Mouse (Mus musculus): ENCODE data around the gene Olfr324. TPM values are rescaled to one million over a fixed set of nuclear protein-coding genes. Genes with fewer than 3 reads are reported as not detected.

The Olfr324 gene
- polyA plus RNA-seq, 2 experiments from 2014 or later: not detected

DNA sequence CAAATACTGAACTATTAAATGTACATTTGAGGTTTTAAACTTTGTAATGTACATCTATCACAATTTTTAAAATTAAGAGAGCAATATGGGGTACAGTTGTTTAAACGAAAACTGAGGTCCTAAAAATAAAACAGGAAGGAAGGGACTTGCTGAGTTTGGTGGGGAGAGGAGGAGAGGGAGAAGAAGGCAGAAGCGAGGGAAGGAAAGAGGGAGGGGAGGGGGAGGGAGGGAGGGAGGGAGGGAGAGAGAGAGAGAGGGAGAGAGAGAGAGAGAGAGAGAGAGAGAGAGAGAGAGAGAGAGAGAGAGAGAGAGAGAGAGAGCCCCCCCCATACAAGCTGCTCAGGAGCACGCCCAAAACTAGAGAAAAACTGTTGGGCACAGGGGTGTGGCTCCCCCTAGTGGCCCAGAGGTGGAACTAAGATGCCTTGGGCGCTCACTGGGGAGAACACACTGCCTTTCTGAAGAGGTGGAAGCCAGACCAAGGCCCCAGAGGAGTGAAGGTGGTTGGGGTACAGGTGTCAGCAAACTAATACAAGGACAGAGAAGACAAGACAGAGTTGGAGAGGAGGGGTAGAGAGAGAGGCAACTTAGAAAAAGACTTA lies 41.6 kb downstream of the Olfr324 start:
- no peak for ATAC-seq

DNA sequence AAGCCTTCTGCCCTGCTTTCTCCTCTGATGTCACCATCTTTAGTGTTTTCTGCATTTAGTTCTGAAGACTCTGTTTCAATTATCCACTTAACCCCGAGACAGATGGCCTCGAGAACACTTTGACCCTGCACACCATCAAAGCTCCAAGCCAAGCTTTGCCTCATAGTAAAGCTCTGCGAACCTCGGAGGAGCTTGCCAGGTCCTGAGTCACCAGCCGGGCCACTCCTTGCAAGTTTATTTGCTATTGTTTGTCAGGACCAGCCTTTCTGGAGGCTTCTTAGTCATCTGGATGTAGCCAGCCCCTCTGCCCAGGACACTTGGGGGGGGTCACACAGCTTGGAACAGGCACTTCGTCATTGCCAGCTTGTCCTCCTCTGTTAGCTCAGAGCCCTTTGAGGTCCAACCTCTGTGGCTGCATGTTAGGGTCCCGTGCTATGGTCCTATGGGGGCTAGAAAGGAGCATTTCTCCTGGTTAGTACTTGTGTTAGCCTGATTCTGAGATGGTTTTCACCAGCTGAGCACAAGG lies 43.3 kb downstream of the Olfr324 start:
- no peak for ATAC-seq

DNA sequence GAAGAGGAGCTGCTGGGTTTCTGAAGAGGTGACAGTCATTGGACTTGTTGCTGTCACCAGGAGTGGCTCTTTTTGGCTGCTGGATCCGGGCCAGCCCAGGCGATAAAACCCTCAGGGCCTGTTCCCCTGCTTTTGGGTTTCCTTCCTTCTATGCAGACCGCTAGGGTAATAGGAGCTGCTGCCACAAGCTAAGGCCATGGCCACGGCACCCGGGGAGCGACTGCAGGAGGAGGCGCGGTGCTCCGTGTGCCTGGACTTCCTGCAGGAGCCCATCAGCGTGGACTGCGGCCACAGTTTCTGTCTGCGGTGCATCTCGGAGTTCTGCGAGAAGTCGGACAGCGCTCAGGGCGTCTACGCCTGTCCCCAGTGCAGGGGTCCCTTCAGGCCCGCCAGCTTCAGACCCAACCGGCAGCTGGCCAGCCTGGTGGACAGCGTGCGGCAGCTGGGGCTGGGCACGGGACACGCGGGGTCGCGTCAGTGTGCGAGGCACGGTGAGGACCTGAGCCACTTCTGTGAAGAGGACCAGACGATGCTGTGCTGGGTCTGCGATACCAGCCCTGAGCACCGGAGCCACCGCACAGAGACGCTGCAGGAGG lies 45.5 kb downstream of the Olfr324 start, which contains the start of gene Trim58:
TSS of gene Trim58 (plus strand) at position 194 of the 596 bp plus-strand sequence.
- ATAC-seq: no peak

DNA sequence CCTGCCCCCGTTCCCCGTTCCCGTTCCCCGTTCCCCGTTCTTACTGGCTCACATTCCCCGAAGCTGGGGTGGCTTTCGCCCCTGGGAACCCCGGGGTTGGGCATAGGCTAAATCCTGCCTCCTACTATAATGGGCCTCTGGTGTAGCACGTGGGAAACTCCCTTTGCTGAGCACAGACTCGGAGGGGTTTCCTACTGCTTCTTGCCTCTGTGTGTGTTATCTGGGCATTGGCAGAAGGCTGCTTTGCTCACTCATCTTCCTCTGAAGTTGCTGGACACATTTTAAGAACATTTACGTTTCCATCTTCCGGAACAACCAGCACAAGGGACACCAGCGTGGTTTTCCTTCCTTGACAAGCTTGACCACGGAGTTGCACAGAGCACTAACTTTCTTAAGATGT lies 46.1 kb downstream of the Olfr324 start:
- ATAC-seq: no peak

DNA sequence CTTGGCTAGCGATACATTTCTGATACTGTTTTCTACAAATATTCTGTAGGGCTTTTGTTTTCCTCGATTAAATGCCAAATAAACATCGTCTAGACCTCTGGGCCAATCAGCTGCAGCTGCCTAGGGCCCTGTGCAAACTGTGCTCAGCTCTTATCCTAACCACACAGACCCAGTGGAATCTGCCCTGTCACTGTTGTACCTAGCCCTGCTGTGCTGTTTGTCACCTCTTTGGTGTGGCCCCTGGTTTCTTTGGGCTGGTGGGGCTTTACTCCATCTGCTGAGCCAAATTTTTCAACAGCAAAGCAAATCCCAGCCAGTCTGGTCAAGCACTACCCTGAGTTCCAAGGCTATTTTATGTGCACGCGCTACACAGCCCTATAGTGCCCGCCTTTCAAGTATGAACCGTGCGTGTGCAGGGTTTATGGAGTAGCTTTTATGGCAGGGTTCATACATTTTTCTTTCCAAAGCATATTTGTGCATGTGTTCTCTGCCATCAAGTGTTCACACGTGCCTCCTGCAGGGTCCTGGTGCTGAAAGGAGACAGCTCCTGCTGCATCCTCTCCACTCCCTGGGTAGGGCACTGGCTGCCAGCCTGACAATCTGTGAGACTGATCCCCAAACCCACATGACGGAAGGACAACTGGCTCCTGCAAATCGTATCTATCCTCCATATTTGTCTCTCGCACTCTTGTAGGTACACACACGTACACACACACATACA lies 46.9 kb downstream of the Olfr324 start:
- no peak for ATAC-seq

DNA sequence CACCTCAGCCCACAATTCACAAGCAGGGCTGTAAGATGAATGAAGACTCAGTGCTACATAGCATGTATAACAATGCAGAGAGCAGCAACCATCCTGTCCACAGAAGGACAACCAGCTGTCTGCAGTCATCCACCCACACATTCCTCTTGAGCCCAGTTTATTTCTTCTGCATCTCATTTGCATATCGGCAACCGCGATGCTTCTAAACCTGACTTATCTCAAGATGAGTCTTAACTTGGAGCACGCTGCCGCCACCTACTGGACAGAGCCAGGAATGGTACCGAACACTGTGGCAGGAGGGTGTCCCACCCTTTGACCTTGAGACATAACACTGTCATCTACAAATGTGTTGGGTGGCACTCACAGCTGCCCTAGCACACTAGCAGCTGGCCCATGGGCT lies 48.4 kb downstream of the Olfr324 start:
- no peak for ATAC-seq

Other genes with a start within 250 kb of the Olfr324 start
- not detected for gene Lypd8, start 216.1 kb upstream of the Olfr324 start, polyA plus RNA-seq (2017; shearing (Covaris generic))
- gene 1810065E05Rik, start 174.0 kb upstream of the Olfr324 start, polyA plus RNA-seq (2017; shearing (Covaris generic)): not detected
- not detected for gene Gm12253, start 162.6 kb upstream of the Olfr324 start, polyA plus RNA-seq (2017; shearing (Covaris generic))
- gene Lypd9, start 142.2 kb upstream of the Olfr324 start, polyA plus RNA-seq (2017; shearing (Covaris generic)): not detected
- not detected for gene Olfr30, start 132.8 kb upstream of the Olfr324 start, polyA plus RNA-seq (2017; shearing (Covaris generic))
- under 1 TPM in 1 of 2 experiments, not detected in 1; 0.23 TPM for gene Olfr332, start 102.6 kb upstream of the Olfr324 start, polyA plus RNA-seq (2017; shearing (Covaris generic))
- gene Olfr331, start 92.5 kb upstream of the Olfr324 start, polyA plus RNA-seq (2017; shearing (Covaris generic)): not detected
- gene Olfr330, start 60.3 kb upstream of the Olfr324 start, polyA plus RNA-seq (2017; shearing (Covaris generic)): not detected
- gene Olfr329-ps, start 48.7 kb upstream of the Olfr324 start, polyA plus RNA-seq (2017; shearing (Covaris generic)): not detected
- gene Olfr328, start 39.5 kb upstream of the Olfr324 start, polyA plus RNA-seq (2017; shearing (Covaris generic)): not detected
- under 1 TPM in 1 of 2 experiments, not detected in 1; 0.36 TPM for gene Olfr224, start 24.6 kb upstream of the Olfr324 start, polyA plus RNA-seq (2017; shearing (Covaris generic))
- gene Olfr325, start 17.4 kb upstream of the Olfr324 start, polyA plus RNA-seq (2017; shearing (Covaris generic)): not detected
- gene 2210407C18Rik, start 21.0 kb downstream of the Olfr324 start, polyA plus RNA-seq (2017; shearing (Covaris generic)): not detected
- gene Olfr323, start 35.4 kb downstream of the Olfr324 start, polyA plus RNA-seq (2017; shearing (Covaris generic)): not detected
- not detected for gene Trim58, start 45.4 kb downstream of the Olfr324 start, polyA plus RNA-seq (2017; shearing (Covaris generic))
- gene Olfr322, start 63.7 kb downstream of the Olfr324 start, polyA plus RNA-seq (2017; shearing (Covaris generic)): not detected
- not detected for gene Olfr320, start 86.0 kb downstream of the Olfr324 start, polyA plus RNA-seq (2017; shearing (Covaris generic))
- gene Olfr319, start 104.0 kb downstream of the Olfr324 start, polyA plus RNA-seq (2017; shearing (Covaris generic)): not detected
- not detected for gene Olfr318, start 128.9 kb downstream of the Olfr324 start, polyA plus RNA-seq (2017; shearing (Covaris generic))
- not detected for gene Olfr317, start 144.1 kb downstream of the Olfr324 start, polyA plus RNA-seq (2017; shearing (Covaris generic))
- gene Olfr316, start 157.6 kb downstream of the Olfr324 start, polyA plus RNA-seq (2017; shearing (Covaris generic)): not detected
- not detected for gene Olfr315, start 178.1 kb downstream of the Olfr324 start, polyA plus RNA-seq (2017; shearing (Covaris generic))
- gene Olfr314, start 187.8 kb downstream of the Olfr324 start, polyA plus RNA-seq (2017; shearing (Covaris generic)): not detected
- gene Fam183b, start 206.8 kb downstream of the Olfr324 start, polyA plus RNA-seq (2017; shearing (Covaris generic)): under 1 TPM in 1 of 2 experiments, not detected in 1; 1.00 TPM
- gene Olfr313, start 219.9 kb downstream of the Olfr324 start, polyA plus RNA-seq (2017; shearing (Covaris generic)): not detected
- under 1 TPM in 1 of 2 experiments, not detected in 1; 0.13 TPM for gene Olfr312, start 234.1 kb downstream of the Olfr324 start, polyA plus RNA-seq (2017; shearing (Covaris generic))
- not detected for gene Olfr311, start 244.1 kb downstream of the Olfr324 start, polyA plus RNA-seq (2017; shearing (Covaris generic))

All from CD4-positive, CD25-positive, alpha-beta regulatory T cell, adult 4 months (primary cell).